Mouse (Mus musculus): ENCODE results near the gene Cirbp. TPM values are rescaled to one million over a fixed set of nuclear protein-coding genes. Genes with fewer than 3 reads are reported as not detected.
"Not testable (repeated sequence)": the region's sequence is repeated elsewhere in the genome, so short reads cannot be mapped to it uniquely, and the experiment has no call there.

Cirbp gene
- polyA plus RNA-seq, 1 experiment from 2014 or later: 222 TPM

DNA sequence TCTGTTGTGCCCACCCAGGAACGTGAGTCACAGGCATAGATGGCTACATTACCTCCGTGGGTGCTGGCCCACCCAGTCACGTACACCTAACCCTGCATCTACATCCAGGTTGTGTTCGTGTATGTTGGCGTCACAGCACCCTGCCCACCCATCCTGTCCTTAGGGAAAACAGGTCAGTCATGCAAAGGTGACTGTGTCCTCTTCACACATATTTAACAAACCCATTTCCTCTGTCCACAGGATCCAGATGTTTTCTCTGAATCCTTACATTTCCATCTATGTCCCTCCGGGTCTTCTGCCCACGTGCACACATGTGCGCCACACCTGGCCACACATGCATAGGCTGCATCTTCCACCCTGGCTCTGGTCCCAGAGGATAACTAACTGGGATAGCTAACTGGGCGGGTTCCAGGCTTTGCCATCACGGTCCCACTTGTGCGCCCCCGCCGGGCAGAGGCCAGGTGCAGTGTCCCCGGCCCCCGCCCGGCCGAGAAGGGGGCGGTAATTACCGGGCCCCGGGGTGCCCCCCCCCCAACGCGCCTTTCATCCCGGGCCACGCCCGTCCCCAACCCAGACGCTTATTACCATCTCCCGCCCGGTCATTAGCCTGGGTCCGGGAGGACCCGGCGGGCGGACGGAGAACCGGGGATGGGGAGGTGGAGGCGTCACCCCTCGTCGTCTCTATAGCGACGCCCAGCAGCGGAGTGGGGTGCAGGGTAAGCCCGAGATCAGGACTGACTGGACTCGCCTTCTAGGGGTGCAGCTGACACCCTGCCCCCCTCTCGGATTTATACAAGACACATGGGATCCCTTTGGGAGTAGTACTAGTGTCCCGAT is 1.4 kb upstream of the Cirbp start:
- ATAC-seq: no peak
- H3K4me3 ChIP-seq (ENCODE audit: low read depth, low read length): peak overlapping the region; percentile 37
- peak overlapping the region; percentile 46 for H3K9ac ChIP-seq (ENCODE audit: low read depth, low read length)
- no peaks in the 10 kb centered on the region for H3K27me3 ChIP-seq (replicated peaks; ENCODE audit: control insufficient read depth, insufficient read depth, low read length)
- WGBS: 8% methylated on average over 44 of the region's 44 CpGs
- 0 out of 2 replicates have a peak, but pooled peaks cover 3% of the 10 kb centered on the region for H3K36me3 ChIP-seq (ENCODE audit: control insufficient read depth, insufficient read depth)
- peak overlapping the region; percentile 82 for H3K4me2 ChIP-seq (replicated peaks; ENCODE audit: low read depth)
- H3K4me1 ChIP-seq (replicated peaks; ENCODE audit: control insufficient read depth, insufficient read depth, low read length): peaks cover 32% of the 10 kb centered on the region
- no peaks in the 10 kb centered on the region for H3K9me3 ChIP-seq (ENCODE audit: control insufficient read depth)
- TF ChIP-seq CTCF (IDR thresholded peaks at IDR 0.05; ENCODE audit: low read depth): no peak
- H3K27ac ChIP-seq (ENCODE audit: low read depth, low read length): peak overlapping the region; percentile 50

DNA sequence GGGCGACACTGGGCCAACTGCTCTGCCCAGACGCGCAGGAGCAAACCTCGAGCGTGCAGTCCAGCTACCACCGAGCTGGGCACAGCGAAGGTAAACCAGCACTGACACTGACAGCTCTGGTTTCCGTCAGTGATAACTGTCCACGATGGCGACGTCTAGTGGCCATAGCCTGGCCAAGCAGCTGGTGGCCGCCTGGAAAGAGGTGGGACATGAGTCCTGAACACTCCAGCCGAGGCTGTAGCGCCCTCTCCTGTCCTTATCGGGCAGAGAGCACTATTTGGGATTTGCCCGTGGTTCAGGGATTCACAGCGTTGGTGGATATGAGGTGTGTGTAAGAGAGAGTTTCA is 814 bp upstream of the Cirbp start:
- WGBS: 0% methylated on average over 17 of the region's 17 CpGs
- H3K36me3 ChIP-seq (ENCODE audit: control insufficient read depth, insufficient read depth): peaks cover 9% of the 10 kb centered on the region
- H3K9me3 ChIP-seq (ENCODE audit: control insufficient read depth): no peaks in the 10 kb centered on the region
- peak overlapping the region; percentile 46 for H3K9ac ChIP-seq (ENCODE audit: low read depth, low read length)
- TF ChIP-seq CTCF (IDR thresholded peaks at IDR 0.05; ENCODE audit: low read depth): peak; percentile 100
- peak overlapping the region; percentile 82 for H3K4me2 ChIP-seq (replicated peaks; ENCODE audit: low read depth)
- peak overlapping the region; percentile 37 for H3K4me3 ChIP-seq (ENCODE audit: low read depth, low read length)
- peak overlapping the region; percentile 60 for H3K27ac ChIP-seq (ENCODE audit: low read depth, low read length)
- peak; percentile 13 for ATAC-seq
- no peaks in the 10 kb centered on the region for H3K27me3 ChIP-seq (replicated peaks; ENCODE audit: control insufficient read depth, insufficient read depth, low read length)
- H3K4me1 ChIP-seq (replicated peaks; ENCODE audit: control insufficient read depth, insufficient read depth, low read length): peaks cover 29% of the 10 kb centered on the region

DNA sequence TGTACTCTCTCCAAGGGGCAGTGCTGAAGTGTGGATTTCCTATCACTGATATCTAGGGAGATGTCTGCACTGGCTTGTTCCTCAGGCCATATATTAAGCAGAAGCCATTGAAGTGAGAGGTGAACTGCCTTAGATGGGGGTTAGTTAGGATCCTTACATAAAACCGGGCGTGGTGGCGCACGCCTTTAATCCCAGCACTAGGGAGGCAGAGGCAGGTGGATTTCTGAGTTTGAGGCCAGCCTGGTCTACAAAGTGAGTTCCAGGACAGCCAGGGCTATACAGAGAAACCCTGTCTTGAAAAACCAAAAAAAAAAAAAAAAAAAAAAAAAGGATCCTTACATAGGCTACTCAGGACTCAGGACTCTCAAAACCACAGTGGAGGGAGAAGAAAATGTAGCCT is 351 bp downstream of the Cirbp start:
- Histone ChIP-seq H3K9ac (ENCODE audit: low read depth, low read length) (0 out of 2 replicates have a peak overlapping the region, but pooled peaks have one; percentile 46), H3K4me1 (replicated peaks; ENCODE audit: control insufficient read depth, insufficient read depth, low read length) (peaks cover 20% of the 10 kb centered on the region)
- 87% methylated on average over 4 of the region's 4 CpGs for WGBS

DNA sequence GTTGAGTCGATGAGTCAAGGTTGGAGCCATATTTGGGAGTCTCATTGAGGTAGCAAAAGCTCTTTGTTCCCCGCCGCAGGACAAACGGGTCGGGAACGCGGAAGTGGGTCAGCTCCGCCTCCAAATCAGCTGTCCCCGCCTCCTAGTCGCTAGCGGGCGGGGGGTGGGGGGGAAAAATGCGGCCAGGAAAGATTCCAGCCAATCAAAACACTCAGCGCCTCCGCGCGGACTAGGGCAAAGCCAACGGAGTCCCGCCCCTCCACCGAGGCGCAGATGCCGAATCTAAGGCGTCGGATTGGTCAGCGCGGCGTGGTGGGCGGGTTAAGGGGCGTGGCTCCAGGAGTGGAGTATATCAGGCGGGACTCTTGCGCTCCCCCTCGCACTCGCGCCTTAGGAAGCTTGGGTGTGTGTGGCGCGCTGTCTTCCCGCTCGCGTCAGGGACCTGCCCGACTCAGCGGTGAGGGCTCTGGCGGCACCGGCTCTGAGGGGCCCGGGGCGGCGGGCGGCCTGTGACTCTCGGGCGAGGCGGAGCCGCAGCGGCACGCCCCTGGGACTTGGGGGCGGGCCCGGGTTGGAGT is 1.8 kb downstream of the Cirbp start:
- Histone ChIP-seq H3K9me3 (ENCODE audit: control insufficient read depth) (no peaks in the 10 kb centered on the region), H3K4me2 (replicated peaks; ENCODE audit: low read depth) (peak overlapping the region; percentile 67), H3K4me1 (replicated peaks; ENCODE audit: control insufficient read depth, insufficient read depth, low read length) (peaks cover 12% of the 10 kb centered on the region; the same call in 1 of the 2 replicates), H3K9ac (ENCODE audit: low read depth, low read length) (peak overlapping the region; percentile 99), H3K27ac (ENCODE audit: low read depth, low read length) (peak overlapping the region; percentile 100), H3K36me3 (ENCODE audit: control insufficient read depth, insufficient read depth) (peaks cover 31% of the 10 kb centered on the region), H3K27me3 (replicated peaks; ENCODE audit: control insufficient read depth, insufficient read depth, low read length) (no peaks in the 10 kb centered on the region), H3K4me3 (ENCODE audit: low read depth, low read length) (peak overlapping the region; percentile 81)
- peak; percentile 86 for ATAC-seq
- no peak for TF ChIP-seq CTCF (IDR thresholded peaks at IDR 0.05; ENCODE audit: low read depth)
- WGBS: under 1% methylated on average over 51 of the region's 55 CpGs

More for the DNA sequence above, 351 bp downstream of the Cirbp start:
- H3K4me3 ChIP-seq (ENCODE audit: low read depth, low read length); ATAC-seq; H3K27me3 ChIP-seq (replicated peaks; ENCODE audit: control insufficient read depth, insufficient read depth, low read length); H3K9me3 ChIP-seq (ENCODE audit: control insufficient read depth): not testable (repeated sequence)
- Histone ChIP-seq H3K27ac (ENCODE audit: low read depth, low read length) (peak overlapping the region; percentile 60), H3K4me2 (replicated peaks; ENCODE audit: low read depth) (peak overlapping the region; percentile 82), H3K36me3 (ENCODE audit: control insufficient read depth, insufficient read depth) (peaks cover 20% of the 10 kb centered on the region)

DNA sequence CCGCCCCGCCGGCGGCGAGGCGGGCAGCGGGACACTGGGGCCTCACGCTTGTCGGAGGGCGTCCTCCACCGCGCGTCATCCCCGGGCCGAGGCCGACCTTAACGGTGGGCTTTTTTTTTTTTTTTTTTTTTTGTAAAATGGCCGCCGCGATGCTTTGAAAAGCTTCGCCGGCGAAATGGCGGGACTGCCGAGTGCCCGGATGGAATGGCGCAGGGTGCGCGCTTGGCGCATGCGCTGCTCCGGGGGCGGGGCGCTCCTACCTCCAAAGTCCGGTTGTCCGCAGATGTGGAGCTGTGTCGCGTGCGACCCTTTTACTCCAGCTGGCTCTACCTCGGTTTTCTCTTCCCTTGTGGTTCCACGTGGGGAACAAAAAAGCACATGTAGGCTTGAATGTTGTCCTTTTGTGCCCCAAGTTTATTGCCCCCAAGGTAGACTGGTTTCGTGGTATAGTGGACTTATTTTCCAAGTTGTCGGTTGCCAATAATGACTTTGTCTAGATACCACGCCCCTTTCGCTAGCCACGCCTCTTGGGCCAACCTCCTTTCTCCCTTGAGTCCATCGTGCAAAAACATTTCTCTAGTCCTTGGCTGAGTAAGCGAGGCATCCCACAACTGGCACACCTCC is 2.4 kb downstream of the Cirbp start:
- H3K4me3 ChIP-seq (ENCODE audit: low read depth, low read length): peak overlapping the region; percentile 81
- H3K4me2 ChIP-seq (replicated peaks; ENCODE audit: low read depth): peak overlapping the region; percentile 67
- H3K27me3 ChIP-seq (replicated peaks; ENCODE audit: control insufficient read depth, insufficient read depth, low read length): no peaks in the 10 kb centered on the region
- H3K36me3 ChIP-seq (ENCODE audit: control insufficient read depth, insufficient read depth): peaks cover 31% of the 10 kb centered on the region
- ATAC-seq: peak; percentile 58
- peaks cover 12% of the 10 kb centered on the region; the same call in 1 of the 2 replicates for H3K4me1 ChIP-seq (replicated peaks; ENCODE audit: control insufficient read depth, insufficient read depth, low read length)
- peak overlapping the region; percentile 99 for H3K9ac ChIP-seq (ENCODE audit: low read depth, low read length)
- peak overlapping the region; percentile 100 for H3K27ac ChIP-seq (ENCODE audit: low read depth, low read length)
- TF ChIP-seq CTCF (IDR thresholded peaks at IDR 0.05; ENCODE audit: low read depth): no peak
- no peaks in the 10 kb centered on the region for H3K9me3 ChIP-seq (ENCODE audit: control insufficient read depth)
- under 1% methylated on average over 43 of the region's 48 CpGs for WGBS

DNA sequence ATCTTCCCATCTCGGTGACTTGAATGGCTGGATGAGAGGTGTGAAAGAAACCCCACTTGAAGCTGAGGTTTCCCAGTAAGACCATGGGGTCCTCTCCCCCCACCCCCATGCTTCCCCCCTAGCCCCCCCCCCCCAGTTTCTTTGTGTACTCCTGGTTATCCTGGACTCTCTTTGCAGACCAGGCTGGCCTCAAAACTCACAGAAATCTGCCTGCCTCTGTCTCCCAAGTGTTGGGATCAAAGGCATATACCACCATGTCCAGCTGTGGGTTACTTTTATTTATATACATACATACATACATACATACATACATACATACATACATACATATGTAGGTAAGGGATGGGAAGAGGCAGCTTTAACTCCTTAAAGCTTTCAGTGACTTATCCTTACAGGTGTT is 3.3 kb downstream of the Cirbp start:
- Histone ChIP-seq H3K4me2 (replicated peaks; ENCODE audit: low read depth) (peak overlapping the region; percentile 67), H3K4me1 (replicated peaks; ENCODE audit: control insufficient read depth, insufficient read depth, low read length) (peaks cover 9% of the 10 kb centered on the region; the same call in 1 of the 2 replicates), H3K4me3 (ENCODE audit: low read depth, low read length) (peak overlapping the region; percentile 81; the same call in 1 of the 2 replicates), H3K9ac (ENCODE audit: low read depth, low read length) (peak overlapping the region; percentile 99; the same call in 1 of the 2 replicates), H3K36me3 (ENCODE audit: control insufficient read depth, insufficient read depth) (peaks cover 33% of the 10 kb centered on the region), H3K27ac (ENCODE audit: low read depth, low read length) (no peak overlapping the region), H3K27me3 (replicated peaks; ENCODE audit: control insufficient read depth, insufficient read depth, low read length) (no peaks in the 10 kb centered on the region), H3K9me3 (ENCODE audit: control insufficient read depth) (no peaks in the 10 kb centered on the region)
- no peak for TF ChIP-seq CTCF (IDR thresholded peaks at IDR 0.05; ENCODE audit: low read depth)
- ATAC-seq: no peak
- 65% methylated on average over 1 of the region's 1 CpGs for WGBS
